Comparison of ENCODE assay signal across 9 mouse cellular contexts in the genomic region with DNA sequence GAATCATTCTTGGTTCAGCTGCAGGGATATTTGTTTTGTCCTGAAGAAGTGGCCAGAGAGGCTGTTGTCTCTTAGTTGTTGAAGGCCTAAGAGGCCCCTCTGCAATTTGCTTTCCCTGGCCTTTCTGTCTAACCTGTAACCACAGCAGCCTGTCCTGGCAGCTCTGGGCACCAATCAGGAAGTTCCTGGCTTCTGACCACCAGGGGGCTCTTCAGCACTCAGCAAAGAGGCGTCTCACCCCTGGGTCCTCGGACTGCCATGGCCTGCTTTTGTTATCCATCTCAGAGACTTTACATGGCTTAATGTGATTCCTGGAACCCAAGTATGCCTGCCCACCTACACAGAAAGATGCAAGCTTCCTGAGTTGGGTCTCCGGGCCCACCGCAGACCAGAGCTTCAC. TPM values are rescaled to one million over a fixed set of nuclear protein-coding genes. Genes with fewer than 3 reads are reported as not detected.
DNase-seq lines count a peak whose midpoint lies in the region; ATAC-seq and TF ChIP-seq lines count a peak whose summit lies in the region.
"Had no signal": no experiment of that assay in that cellular context is flagged by ENCODE, and none has a peak within 500 bp of the region (broad histone marks: within the 10 kb centered on the region; RNA-seq: fewer than 3 reads in every experiment).

No protein-coding gene starts in this region.

- DNase-seq in adrenal gland, postnatal 14 days: peak; percentile 70
- DNase-seq in adrenal gland, postnatal 4 days (ENCODE audit: low spot score in 2 of 2): no peak
- peak; percentile 69 for DNase-seq in left cerebral cortex, postnatal 4 days
- DNase-seq in left cerebral cortex, postnatal 14 days (ENCODE audit: low spot score in 2 of 2): no peak
- peak; percentile 60 to 75 for DNase-seq in adrenal gland, postnatal 36 days
- DNase-seq in hindbrain, postnatal 0 days (ENCODE audit: low spot score): peak; percentile 82

- TF ChIP-seq CTCF in hindbrain, postnatal 0 days (IDR thresholded peaks at IDR 0.05; ENCODE audit: low read depth): peak; percentile 82

- no peaks in the 10 kb centered on the region for H3K27me3 ChIP-seq in hindbrain, postnatal 0 days (ENCODE audit: insufficient read depth, low read length)
- H3K27me3 ChIP-seq: stomach, embryonic 15.5 days had no signal

- no peak overlapping the region for H3K27ac ChIP-seq in hindbrain, postnatal 0 days
- H3K27ac ChIP-seq: stomach, embryonic 15.5 days had no signal

- intact Hi-C loops in left cerebral cortex, postnatal 4 days (cut with DNase I): loop anchor here (5.0 kb wide), 1 partner anchor 196 kb away; no protein-coding TSS in a partner anchor
- intact Hi-C loops in left cerebral cortex, postnatal 14 days (cut with DNase I): loop anchor here (5.0 kb wide), 1 partner anchor 36 kb away; no protein-coding TSS in a partner anchor

- peaks cover 16% of the 10 kb centered on the region; the same call in 1 of the 2 replicates for H3K36me3 ChIP-seq in hindbrain, postnatal 0 days (ENCODE audit: insufficient read depth, low read length)
- H3K36me3 ChIP-seq: stomach, embryonic 15.5 days had no signal

- no peak overlapping the region for H3K4me2 ChIP-seq in hindbrain, postnatal 0 days (ENCODE audit: low read depth, low read length)
- H3K4me2 ChIP-seq: stomach, embryonic 15.5 days had no signal

- 31% methylated on average over 4 of the region's 4 CpGs for WGBS in hindbrain, postnatal 0 days

- no peaks in the 10 kb centered on the region for H3K9me3 ChIP-seq in hindbrain, postnatal 0 days (ENCODE audit: low read length)
- H3K9me3 ChIP-seq: stomach, embryonic 15.5 days had no signal

- H3K9ac ChIP-seq in hindbrain, postnatal 0 days (replicated peaks; ENCODE audit: low read length): no peak overlapping the region
- H3K9ac ChIP-seq: stomach, embryonic 15.5 days had no signal

- ATAC-seq in hindbrain, postnatal 0 days: peak; percentile 41; the same call in 1 of the 2 replicates
- peak; percentile 83 for ATAC-seq in megakaryocyte progenitor cell, adult 5-6 weeks (replicated peaks; ENCODE audit: poor library complexity)
- no peak for ATAC-seq in erythroblast, adult 5-6 weeks (replicated peaks; ENCODE audit: low FRiP score, poor library complexity, severe bottlenecking)

- no peak overlapping the region for H3K4me3 ChIP-seq in hindbrain, postnatal 0 days (ENCODE audit: low read length)
- H3K4me3 ChIP-seq: stomach, embryonic 15.5 days had no signal

- no peaks in the 10 kb centered on the region for H3K4me1 ChIP-seq in hindbrain, postnatal 0 days (ENCODE audit: insufficient read depth, low read length)
- H3K4me1 ChIP-seq: stomach, embryonic 15.5 days had no signal

RNA-seq across cellular contexts. Expression of gene Ykt6, which starts 35.4 kb away (rescaled TPM):
- 71.1 and 77.9 TPM in 2 replicates for total RNA-seq in adrenal gland, postnatal 14 days (2021)
- total RNA-seq in adrenal gland, postnatal 4 days (2021): 10 to 100 TPM; 97.9 to 98.2 TPM
- total RNA-seq in left cerebral cortex, postnatal 4 days (2021): 100 to 1,000 TPM; 202 to 213 TPM
- total RNA-seq in left cerebral cortex, postnatal 14 days (2021): 100 to 1,000 TPM in 1 of 2 experiments, 10 to 100 TPM in 1; 99.6 to 108 TPM
- 10 to 100 TPM; 70.0 to 86.4 TPM for total RNA-seq in adrenal gland, postnatal 36 days (2021)
- 130 TPM in 2 replicates for total RNA-seq in hindbrain, postnatal 0 days (2014; rRNA removed)
- 72.3 and 81.7 TPM in 2 replicates for polyA plus RNA-seq in hindbrain, postnatal 0 days (2015; fragmentation: Nextera tagmentation; extraction: Ambion mirVana)
- 17.4 and 18.2 TPM in 2 replicates for total RNA-seq in megakaryocyte progenitor cell, adult 5-6 weeks (2015)
- total RNA-seq in megakaryocyte progenitor cell, adult 5-6 weeks (2017): 44.4 and 48.7 TPM in 2 replicates
- total RNA-seq in erythroblast, adult 5-6 weeks (2015; ENCODE audit: low replicate concordance): 9.8 and 11.3 TPM in 2 replicates
- total RNA-seq in erythroblast, adult 5-6 weeks (2017; ENCODE audit: low replicate concordance): 6.8 and 22.3 TPM in 2 replicates

RNA-seq across cellular contexts. Expression of gene Gck, which starts 41.0 kb away (rescaled TPM):
- total RNA-seq in adrenal gland, postnatal 14 days (2021): 3.8 and 18.3 TPM in 2 replicates
- total RNA-seq in adrenal gland, postnatal 4 days (2021): 1 to 10 TPM; 5.1 to 6.3 TPM
- 1 to 10 TPM; 3.9 to 4.0 TPM for total RNA-seq in left cerebral cortex, postnatal 4 days (2021)
- total RNA-seq in left cerebral cortex, postnatal 14 days (2021): 1 to 10 TPM; 1.6 to 2.1 TPM
- 1 to 10 TPM; 2.1 to 2.4 TPM for total RNA-seq in adrenal gland, postnatal 36 days (2021)
- 3.2 and 9.1 TPM in 2 replicates for total RNA-seq in hindbrain, postnatal 0 days (2014; rRNA removed)
- 7.1 and 7.5 TPM in 2 replicates for polyA plus RNA-seq in hindbrain, postnatal 0 days (2015; fragmentation: Nextera tagmentation; extraction: Ambion mirVana)
- total RNA-seq in megakaryocyte progenitor cell, adult 5-6 weeks (2015): not detected in 2 replicates
- not detected in 2 replicates for total RNA-seq in megakaryocyte progenitor cell, adult 5-6 weeks (2017)
- not detected in 2 replicates for total RNA-seq in erythroblast, adult 5-6 weeks (2015; ENCODE audit: low replicate concordance)
- total RNA-seq in erythroblast, adult 5-6 weeks (2017; ENCODE audit: low replicate concordance): not detected in 2 replicates

Comparison
In these comparisons a context has a peak if more than half of its experiments do, and no peak if none do; other contexts are left out.
1. DNase-seq: peak in adrenal gland, postnatal 14 days (single experiment), left cerebral cortex, postnatal 4 days (single experiment), adrenal gland, postnatal 36 days (2 of 2) and hindbrain, postnatal 0 days (single experiment); none in adrenal gland, postnatal 4 days (0 of 2) and left cerebral cortex, postnatal 14 days (0 of 2).